Mouse (Mus musculus): ENCODE measurements around the gene Cdc40.
"Not testable (repeated sequence)": the region's sequence is repeated elsewhere in the genome, so short reads cannot be mapped to it uniquely, and the experiment has no call there.

Gene Cdc40

DNA sequence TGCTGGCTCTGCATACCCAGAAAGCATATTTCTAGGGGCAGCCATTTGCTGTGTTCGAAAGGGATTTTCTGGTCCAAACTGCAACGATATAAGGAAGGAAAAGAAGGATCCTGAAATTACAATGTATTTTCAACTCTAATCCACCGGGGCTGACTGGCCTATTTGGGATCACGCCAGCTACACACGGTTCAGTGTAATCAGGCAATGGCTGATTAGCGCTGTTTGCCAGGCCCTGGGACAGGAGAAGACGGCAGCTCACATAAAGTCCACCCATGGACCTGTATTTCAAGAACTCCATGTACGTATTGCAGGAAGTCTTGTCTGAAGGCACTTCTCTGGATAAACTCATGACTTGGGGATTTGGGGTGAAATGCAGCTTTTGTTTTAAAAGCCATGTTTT, 25.5 kb downstream of the Cdc40 start:
- DNase-seq (ENCODE audit: low spot score in 2 of 2): no peak

DNA sequence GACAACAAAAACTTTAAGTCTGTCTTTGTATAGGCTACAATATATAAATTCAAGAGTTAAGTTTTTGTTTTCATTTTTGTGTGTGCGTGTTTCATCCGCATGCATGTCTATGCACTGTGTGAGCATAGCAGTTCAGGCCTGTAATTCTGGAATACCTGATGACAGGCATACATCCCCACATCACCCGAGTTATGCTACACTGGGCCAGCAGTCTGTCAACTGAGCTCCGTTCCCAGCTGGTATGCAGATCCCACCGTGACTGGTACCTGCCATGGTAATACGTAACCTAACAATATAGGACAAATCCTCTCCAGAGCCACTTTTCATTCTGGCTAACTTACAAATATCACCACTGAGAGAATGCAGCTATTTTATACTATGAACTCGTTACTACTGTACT, 26.4 kb downstream of the Cdc40 start:
- DNase-seq (ENCODE audit: low spot score in 2 of 2): no peak

DNA sequence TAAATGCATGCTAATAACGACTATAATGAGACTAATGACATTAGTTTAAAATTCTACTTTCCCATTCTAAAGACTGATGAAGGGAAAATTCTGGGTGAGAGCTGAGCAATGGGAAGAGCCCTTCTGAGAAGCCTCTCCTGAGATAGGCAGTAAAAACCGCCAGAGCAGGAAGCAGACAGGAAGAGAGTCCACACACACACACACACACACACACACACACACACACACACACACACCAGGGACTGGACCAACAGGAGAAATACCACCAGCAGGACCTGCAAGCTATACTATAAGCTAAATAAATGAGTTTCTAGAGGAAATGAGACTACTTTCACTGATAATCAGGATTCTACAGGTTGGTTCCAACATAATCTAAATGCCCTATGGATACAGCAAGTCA, 27.5 kb downstream of the Cdc40 start:
- no peak for DNase-seq (ENCODE audit: low spot score in 2 of 2)

DNA sequence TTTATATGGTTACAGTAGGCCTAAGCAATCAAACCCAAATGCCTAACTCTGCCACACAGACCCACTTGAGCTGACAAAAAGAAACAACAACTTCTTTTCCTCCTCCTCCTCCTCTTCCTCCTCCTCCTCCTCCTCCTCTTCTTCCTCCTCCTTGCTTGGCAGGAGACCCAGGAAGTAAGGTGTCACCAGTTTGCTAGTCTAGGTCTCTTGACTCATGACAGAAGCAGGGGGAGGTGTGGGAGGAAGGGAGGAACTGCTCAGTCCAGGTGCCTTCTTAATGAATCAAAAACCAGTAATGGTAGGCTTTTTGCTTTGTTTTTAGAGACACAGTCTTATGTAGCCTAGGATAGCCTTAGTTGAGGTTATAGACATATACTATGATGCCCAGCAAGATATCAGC, 32.0 kb downstream of the Cdc40 start:
- no peak for DNase-seq (ENCODE audit: low spot score in 2 of 2)

DNA sequence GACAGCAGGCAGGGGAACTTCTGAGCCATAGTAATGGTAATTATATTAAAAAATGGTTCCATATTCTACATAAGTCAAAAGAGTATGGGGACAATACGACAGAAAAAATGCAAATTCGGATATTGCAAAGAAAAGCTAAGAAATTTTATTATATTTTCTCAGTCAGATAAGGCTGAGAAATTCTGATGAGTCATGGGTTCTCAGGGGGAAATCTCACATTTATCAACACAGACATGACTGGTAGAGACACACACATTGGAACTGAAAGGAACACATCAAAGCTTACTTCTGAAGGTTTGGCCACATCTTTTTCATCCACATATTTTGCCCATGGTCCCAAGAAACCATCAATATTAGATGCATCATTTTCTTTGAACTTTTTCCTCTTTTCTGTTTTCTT, 32.5 kb downstream of the Cdc40 start:
- DNase-seq (ENCODE audit: low spot score in 2 of 2): no peak

DNA sequence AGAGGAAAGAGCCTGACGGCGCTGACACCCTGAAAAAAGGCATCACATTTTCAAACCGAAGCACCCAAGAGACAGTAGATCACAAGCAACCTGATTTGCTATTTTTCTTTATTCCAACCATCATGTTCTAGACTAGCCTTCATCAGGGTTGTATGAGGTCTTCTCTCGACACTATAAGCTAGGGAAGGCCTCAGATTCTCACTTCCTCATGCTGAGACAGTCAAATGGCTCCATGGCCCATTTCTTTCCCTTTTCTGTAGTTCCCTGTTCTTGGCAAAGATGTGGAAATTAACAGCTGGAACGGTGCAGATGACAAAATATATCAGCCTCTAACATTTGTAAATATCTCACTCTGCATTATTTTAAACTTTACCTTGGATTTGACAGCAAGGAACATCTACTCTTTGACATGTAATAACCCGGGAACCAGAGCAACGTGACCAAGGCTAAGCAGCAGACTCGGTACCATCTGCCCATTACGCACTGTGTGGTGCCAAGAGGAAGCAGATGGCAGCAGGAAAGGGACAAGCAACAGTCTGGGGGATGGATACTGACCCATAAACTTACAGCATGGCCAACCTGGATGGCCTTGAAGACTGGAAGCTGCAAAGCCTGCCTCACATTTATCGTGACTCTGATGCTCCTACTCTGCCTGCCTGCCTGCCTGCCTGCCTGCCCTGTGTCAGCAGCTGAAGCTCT, 35.8 kb downstream of the Cdc40 start:
- no peak for DNase-seq (ENCODE audit: low spot score in 2 of 2)

DNA sequence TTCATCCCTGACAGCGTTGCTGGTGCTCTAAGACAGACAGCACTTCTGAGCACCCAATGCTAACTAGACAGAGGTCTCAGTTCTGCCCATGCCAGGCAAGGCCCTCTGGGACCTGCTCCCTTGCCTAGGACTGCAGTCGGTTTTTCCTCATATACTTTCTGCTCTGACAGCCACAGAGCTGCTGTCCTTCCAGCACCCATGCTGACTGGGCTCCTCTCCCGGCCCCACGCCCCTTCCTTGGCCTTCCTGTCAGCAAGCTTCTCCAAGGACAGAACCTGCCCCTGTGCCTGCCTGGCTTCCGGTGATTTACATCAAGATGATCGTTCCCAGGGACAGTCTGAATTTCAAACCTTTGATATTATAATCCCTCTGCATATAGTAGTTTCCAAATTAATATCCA, 37.5 kb downstream of the Cdc40 start:
- DNase-seq (ENCODE audit: low spot score in 2 of 2): no peak

DNA sequence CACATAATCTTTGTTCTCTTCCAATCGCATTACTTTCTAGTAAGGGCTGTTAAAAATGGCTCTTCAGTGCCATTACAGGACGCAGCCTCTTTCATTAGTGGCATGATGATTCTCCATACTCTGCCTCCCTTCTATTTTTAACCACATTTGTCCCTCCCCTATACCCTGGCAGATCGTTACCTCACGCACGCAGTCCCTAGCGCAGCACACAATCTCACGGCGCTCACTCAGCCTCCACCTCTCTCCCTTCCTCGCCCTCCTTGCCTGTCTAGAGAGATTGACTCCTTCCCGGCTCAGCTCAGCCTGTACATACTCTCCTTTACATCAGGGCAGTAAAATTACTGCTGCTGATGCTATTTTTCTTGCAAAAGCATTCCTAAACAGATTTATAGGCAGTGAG, 38.6 kb downstream of the Cdc40 start:
- no peak for DNase-seq (ENCODE audit: low spot score in 2 of 2)

DNA sequence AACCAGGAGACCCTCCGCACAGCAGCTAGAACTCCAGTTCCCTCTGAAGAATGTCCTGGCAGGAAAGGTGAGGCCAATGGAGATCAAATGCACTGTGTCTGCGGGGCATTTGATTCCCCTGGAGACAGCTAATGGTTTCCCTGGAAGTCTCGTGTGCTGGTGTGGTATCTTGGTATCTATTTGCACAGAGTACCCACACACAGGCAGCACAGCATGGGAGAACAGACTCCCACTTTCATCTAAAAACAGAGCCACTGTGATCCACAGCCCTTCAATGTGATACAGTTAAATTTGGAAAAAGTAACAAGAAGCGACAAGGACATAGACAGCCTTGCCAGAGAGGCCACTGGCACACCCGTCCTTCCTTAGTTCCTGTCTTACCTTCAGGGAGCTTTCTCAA, 39.3 kb downstream of the Cdc40 start:
- no peak for DNase-seq (ENCODE audit: low spot score in 2 of 2)

DNA sequence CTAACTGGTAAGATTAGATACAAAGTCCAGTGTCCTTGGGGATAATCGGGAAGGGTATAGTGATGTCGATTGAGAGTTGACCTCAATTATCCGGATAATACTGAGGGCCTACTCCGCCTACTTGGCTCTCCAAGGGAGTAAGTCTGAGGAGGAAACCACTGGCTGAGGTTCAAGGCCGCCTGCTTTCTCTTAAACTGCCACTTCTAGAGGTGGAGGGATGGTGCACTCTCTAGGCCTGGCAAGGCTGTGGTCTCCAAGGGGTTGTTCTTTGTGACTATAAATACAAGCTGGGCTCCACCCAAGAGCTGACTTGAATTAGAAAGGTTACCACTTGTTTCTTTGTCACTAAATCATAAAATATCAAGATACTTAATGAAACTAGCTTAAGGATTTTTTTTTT, 43.0 kb downstream of the Cdc40 start:
- no peak for DNase-seq (ENCODE audit: low spot score in 2 of 2)

DNA sequence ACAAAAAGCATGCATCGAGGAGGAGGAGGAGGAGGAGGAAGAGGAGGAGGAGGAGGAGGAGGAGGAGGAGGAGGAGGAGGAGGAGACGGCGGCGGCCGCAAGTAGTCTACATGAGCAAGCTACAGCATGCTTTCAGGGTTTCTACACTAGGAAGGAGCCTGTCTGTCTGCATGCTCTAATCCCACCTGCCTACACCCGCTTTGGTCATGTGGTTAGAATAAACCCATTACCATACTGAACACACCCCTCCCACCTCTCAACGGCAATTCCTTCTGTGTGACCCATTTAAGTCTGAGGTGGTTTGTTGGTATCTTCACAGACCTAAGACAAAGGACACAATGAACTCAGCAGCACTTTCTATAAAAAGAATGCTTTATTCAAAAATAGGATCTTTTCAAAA, 51.8 kb downstream of the Cdc40 start:
- no peak for DNase-seq (ENCODE audit: low spot score in 2 of 2)

DNA sequence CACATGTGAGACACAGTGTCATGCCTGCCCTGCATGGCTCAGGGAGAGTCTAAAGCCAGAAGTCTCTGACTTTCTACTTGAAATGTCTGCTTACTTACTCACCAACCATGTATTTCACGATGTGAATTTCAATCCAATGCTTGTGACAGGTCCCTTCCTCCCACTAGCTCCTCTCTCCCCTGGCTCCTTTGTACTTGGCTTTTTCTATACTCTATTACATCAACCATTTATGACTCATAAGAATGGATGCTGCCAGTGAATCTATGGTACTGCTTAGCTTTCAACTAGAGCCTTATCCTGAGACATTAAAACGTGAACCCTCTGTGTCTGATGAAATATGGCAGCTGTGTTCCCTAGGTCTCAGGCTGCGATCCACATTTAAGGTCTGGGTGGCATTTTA, 52.8 kb downstream of the Cdc40 start:
- no peak for DNase-seq (ENCODE audit: low spot score in 2 of 2)

DNA sequence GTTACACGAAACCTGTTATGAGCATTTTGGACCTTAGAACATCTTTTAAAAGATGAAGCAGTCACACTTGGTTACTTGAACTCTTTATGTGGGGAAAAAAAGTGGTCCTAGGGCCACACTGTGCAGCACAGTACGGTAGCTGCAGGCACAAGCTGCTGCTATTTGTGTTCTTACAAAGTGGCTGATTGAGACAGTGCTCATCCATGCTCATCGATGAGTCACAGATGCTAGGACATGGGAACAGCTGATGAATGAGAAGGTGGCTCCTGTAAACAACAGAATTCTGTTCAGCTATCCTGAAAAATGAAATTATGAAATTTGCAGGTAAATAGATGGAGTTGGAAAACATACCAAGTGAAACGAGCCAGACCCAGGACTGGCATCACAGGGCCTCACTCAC, 55.4 kb downstream of the Cdc40 start:
- DNase-seq (ENCODE audit: low spot score in 2 of 2): no peak

DNA sequence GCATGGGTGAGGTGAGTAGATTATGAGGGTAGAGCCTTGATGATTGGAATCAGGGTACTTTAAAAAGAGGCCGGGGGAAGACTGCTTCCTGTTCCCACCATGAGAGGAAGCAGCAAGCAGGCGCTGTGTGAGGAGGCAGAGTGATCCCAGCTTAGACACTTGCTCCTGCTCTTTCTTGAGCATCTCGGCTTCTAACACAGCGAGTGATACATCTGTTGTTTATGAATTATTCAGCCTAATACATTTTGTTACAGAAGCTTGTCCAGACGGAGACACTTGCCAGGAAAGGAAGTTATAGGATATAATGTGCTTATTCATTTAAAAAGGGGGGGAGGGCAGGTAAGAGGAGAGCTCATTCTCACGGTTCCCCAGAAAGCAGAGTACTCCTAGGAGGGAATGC, 57.2 kb downstream of the Cdc40 start:
- no peak for DNase-seq (ENCODE audit: low spot score in 2 of 2)

DNA sequence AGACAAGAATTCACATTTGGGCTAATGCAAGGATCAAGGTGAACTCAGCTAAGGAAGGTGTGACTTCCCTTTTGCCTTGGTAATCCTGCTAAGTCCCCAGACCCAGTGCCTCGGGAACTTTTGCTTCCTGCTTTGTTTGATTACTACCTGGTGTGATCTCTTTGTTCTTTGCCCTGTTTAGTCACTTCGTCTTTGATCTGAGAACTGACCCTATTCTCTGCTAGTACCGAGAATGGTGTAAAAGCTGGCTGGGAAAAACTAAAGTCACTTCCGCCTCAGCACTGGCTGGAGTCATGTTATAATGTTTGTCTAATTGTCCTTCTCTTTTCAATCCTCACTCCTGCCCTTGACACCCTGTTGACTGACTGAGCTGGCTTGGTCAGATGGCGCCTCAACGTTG, 66.6 kb downstream of the Cdc40 start:
- no peak for DNase-seq (ENCODE audit: low spot score in 2 of 2)

DNA sequence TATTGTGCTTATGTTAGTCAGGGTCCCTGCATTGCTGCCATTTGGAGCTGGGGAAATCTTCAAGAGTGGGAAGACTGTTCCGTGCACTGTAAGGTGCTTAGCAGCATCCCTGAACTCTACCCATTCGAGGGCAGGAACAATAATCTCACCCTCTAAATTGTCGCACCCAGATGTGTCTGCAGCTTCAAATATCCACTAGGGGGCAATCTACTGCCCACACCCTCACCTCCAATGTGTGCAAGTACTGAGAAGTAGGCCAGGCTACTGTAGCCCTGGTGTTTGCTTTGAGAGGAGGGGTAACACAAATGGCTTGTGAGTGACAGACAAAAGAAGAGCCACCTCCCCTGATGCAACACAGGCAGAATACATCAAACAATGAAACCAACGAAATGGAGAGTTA, 69.5 kb downstream of the Cdc40 start:
- no peak for DNase-seq (ENCODE audit: low spot score in 2 of 2)

DNA sequence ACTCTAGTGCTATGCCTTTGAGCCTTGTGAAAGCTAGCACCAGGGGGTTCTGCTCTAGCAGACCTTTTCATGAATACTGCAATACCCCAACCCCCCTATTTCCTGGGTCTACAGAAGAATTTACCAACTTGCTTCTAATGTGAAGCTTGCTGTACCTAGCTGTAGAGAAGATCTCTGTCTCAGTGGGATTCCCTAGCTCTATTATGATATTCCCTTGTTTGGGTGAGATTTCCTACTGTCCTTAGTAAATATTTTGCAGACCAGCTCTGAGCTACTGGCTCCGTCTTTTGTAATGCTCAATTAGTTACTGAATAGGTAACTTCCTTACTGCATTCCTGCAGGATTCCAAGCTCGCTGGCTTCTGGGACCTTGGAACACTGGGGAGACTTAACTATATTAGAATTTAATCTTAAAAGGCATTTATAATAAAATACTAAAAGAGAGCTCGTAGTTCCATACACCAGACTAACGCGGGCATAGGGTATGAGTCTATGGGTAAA, 73.7 kb downstream of the Cdc40 start:
- not testable (repeated sequence) for DNase-seq (ENCODE audit: low spot score in 2 of 2)

DNA sequence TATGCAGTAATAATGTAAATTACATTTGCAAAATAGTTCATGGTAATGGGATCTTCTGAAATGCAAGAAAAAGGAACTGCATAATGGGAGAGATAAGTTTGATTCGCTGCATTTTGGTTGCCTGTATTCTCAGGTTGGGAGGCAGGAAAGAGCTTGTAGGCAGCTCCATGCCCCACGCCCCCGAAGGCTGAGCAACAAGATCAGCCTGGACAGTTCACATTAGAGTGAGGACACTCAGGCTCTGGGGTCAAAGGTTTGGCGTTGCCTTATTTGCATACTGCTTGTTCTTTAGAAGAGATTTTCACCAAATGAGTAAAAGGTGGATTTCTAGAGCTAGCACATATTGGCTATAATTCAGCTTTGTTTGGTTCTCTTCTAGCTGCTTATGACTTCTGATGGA, 76.9 kb downstream of the Cdc40 start:
- no peak for DNase-seq (ENCODE audit: low spot score in 2 of 2)

DNA sequence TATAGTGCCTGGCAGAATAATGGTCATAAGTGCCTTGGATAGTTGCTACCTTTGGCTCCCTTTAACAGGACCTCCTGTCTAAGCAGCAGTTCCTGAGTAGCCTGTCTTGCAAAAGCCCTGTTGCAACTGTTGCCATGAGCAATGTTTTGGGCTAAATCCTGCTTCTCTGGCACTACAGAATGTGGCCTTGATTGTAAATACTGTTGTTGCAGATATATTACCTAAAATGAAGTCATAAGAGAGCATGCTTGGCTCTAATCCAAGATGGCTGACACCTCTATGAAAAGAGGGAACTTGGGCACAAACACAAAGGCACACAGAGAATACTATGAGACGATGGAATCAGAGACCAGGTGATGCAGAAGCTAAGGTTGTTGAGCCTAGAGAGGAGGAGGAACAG, 77.9 kb downstream of the Cdc40 start:
- DNase-seq (ENCODE audit: low spot score in 2 of 2): no peak

DNA sequence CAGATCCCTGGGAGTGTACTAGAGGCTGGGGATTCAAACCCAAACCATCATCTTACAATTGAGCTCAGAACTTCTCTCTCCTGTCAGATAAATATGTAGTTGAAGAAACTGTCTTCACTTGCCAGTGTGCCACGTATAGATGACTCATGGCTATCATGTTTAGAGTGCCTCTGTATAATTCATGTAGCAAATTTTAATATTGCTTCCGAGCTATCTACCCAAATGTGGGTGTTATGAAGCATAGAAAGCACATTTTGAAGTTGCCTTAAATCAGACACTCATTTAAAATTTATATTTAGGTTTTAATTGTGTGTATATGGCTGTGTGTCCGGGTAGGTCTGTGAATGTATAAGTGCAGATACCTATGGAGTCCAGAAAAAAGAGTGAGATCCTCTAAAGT, 91.0 kb downstream of the Cdc40 start:
- no peak for DNase-seq (ENCODE audit: low spot score in 2 of 2)

DNA sequence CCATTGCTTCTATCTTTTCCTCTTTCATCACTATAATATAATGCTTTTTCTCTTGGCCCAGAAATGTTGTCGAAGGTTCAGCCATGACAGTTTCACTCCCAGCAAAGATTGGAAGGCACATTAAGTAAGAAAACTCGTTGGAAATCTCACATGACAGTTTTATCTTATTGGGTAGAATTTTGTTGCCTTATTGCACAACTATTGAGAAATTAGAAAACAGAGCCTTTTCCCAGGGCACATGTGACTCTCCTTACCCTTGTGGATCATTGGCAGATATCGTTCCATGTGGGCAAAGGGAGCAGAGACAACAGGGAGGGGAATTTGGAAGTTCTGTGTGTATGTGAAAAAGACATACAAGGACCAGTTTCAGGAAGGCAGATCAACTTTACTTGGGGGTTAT, 92.7 kb downstream of the Cdc40 start:
- no peak for DNase-seq (ENCODE audit: low spot score in 2 of 2)

Measured in spleen, postnatal 10 days (tissue).